Mouse (Mus musculus) bone marrow macrophage, adult 2 months (primary cell): ENCODE data around the gene Mybbp1a.

Experiments
- CTCF ChIP-seq: IDR thresholded peaks from 2 replicates; pipeline ENCODE4 v1.5.1; 2012; ENCODE audit warnings: low read depth, mild to moderate bottlenecking, low read length, moderate library complexity
- POLR2A ChIP-seq: IDR thresholded peaks from 2 replicates; pipeline ENCODE4 v1.6.1; 2012; ENCODE audit warnings: mild to moderate bottlenecking, low read depth, low read length, borderline replicate concordance

DNA sequence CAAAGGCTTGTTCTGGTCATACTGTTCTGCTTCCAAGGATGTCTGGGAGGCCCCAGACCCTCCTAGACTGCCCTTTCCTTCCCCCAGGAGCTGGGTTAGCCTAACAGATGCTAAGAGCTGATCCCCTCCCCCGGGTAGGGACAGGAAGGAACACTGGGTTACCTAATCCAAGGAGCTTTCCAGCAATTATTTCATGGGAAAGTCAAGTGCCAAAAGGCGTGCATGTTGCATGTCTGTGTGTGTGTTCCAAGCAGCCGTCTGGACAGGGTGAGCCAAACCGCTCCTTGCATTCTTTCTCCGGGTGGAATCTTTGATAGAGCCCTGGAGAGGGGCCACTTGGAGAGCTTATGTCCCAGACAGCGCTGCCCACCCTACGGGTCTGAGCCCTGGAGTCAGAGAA, 28.1 kb upstream of the Mybbp1a start:
- TF ChIP-seq POLR2A, result no peak
- no peak for TF ChIP-seq CTCF
